Mouse (Mus musculus) lung, adult 2 months (tissue): ENCODE measurements at regions not wholly inside any gene's neighbourhood (a gene's known extent, or its start where the extent isn't known, plus 50 kb on each side); places are given as distances from the start of the nearest gene placed in this dataset.

ENCODE experiments used
- DNase-seq: peaks from one replicate; pipeline ENCODE4 v3.0.0; 2022
- H3K4me1 ChIP-seq: fragments of 200-500 bp; 2 replicates; pipeline ENCODE4 v1.6.1; 2011; ENCODE audit warnings: low read length; ENCODE audit not compliant: control insufficient read depth, insufficient read depth
- H3K4me3 ChIP-seq: fragments of 200-500 bp; replicated peaks from 2 replicates; pipeline ENCODE3; 2011; ENCODE audit warnings: low read depth, mild to moderate bottlenecking, control low read depth, low read length; ENCODE audit errors: extremely low read depth
- CTCF ChIP-seq: fragments of 200-500 bp; IDR thresholded peaks from 2 replicates; pipeline ENCODE4 v1.5.1; 2011; ENCODE audit warnings: mild to moderate bottlenecking, low read length, control low read depth; ENCODE audit not compliant: insufficient read depth
- POLR2A ChIP-seq: fragments of 200-500 bp; IDR thresholded peaks from 2 replicates; pipeline ENCODE4 v1.6.1; 2011; ENCODE audit warnings: low read depth, mild to moderate bottlenecking, control low read depth, low read length, borderline replicate concordance; ENCODE audit errors: extremely low read depth
- WGBS: fragments of 180-500 bp; shearing (Covaris S2); methylation state at CpG from one replicate; pipeline ENCODE4 v1.1.7; 2018; 5-methylcytosine and 5-hydroxymethylcytosine counted together

- no peak for TF ChIP-seq POLR2A
- TF ChIP-seq CTCF = no peak
- Histone ChIP-seq H3K4me1 (no peaks in the 10 kb centered on the region), H3K4me3 (no peak overlapping the region)
- WGBS = 73% methylated on average over 5 of the region's 5 CpGs
- DNase-seq = no peak
Observed at GRCm38 (mm10) chr16:55442821-55443581, 145.2 kb upstream of the Zpld1 start.

GRCm38 (mm10) chr16:55435139-55435968 lies 137.6 kb upstream of the Zpld1 start:
- no peak for TF ChIP-seq POLR2A
- no peak for TF ChIP-seq CTCF
- 55% methylated on average over 4 of the region's 4 CpGs for WGBS
- Histone ChIP-seq H3K4me1 (no peaks in the 10 kb centered on the region), H3K4me3 (no peak overlapping the region)
- DNase-seq = no peak

GRCm38 (mm10) chr16:55421569-55422342 lies 124.0 kb upstream of the Zpld1 start:
- 34% methylated on average over 7 of the region's 7 CpGs for WGBS
- DNase-seq = no peak
- TF ChIP-seq POLR2A (no peak), CTCF (no peak)
- Histone ChIP-seq H3K4me3 (no peak overlapping the region), H3K4me1 (no peaks in the 10 kb centered on the region)

GRCm38 (mm10) chr16:55420876-55421568 lies 123.2 kb upstream of the Zpld1 start:
- TF ChIP-seq POLR2A = no peak
- no peak for TF ChIP-seq CTCF
- no peaks in the 10 kb centered on the region for H3K4me1 ChIP-seq
- H3K4me3 ChIP-seq = no peak overlapping the region
- 64% methylated on average over 4 of the region's 4 CpGs for WGBS
- DNase-seq = no peak

- Histone ChIP-seq H3K4me1 (no peaks in the 10 kb centered on the region), H3K4me3 (no peak overlapping the region)
- TF ChIP-seq POLR2A (no peak), CTCF (no peak)
- no peak for DNase-seq
- 85% methylated on average over 3 of the region's 3 CpGs for WGBS
Observed at GRCm38 (mm10) chr16:55418871-55419270, 121.1 kb upstream of the Zpld1 start.

GRCm38 (mm10) chr16:55400818-55401217 lies 103.0 kb upstream of the Zpld1 start:
- TF ChIP-seq POLR2A (no peak), CTCF (no peak)
- DNase-seq = no peak
- no peak overlapping the region for H3K4me3 ChIP-seq
- H3K4me1 ChIP-seq = no peaks in the 10 kb centered on the region

- no peak overlapping the region for H3K4me3 ChIP-seq
- DNase-seq = no peak
- H3K4me1 ChIP-seq = no peaks in the 10 kb centered on the region
- WGBS = 59% methylated on average over 3 of the region's 3 CpGs
- no peak for TF ChIP-seq CTCF
- TF ChIP-seq POLR2A = no peak
Observed at GRCm38 (mm10) chr16:55394864-55395263, 97.1 kb upstream of the Zpld1 start.

- WGBS = 78% methylated on average over 7 of the region's 7 CpGs
- H3K4me1 ChIP-seq = no peaks in the 10 kb centered on the region
- no peak for TF ChIP-seq POLR2A
- TF ChIP-seq CTCF = no peak
- DNase-seq = no peak
- H3K4me3 ChIP-seq = no peak overlapping the region
Observed at GRCm38 (mm10) chr16:55390400-55390799, 92.6 kb upstream of the Zpld1 start.

GRCm38 (mm10) chr16:55379996-55380395 lies 82.2 kb upstream of the Zpld1 start:
- Histone ChIP-seq H3K4me1 (no peaks in the 10 kb centered on the region), H3K4me3 (no peak overlapping the region)
- DNase-seq = no peak
- no peak for TF ChIP-seq CTCF
- 86% methylated on average over 7 of the region's 7 CpGs for WGBS

- TF ChIP-seq CTCF (no peak), POLR2A (no peak)
- no peak for DNase-seq
- no peak overlapping the region for H3K4me3 ChIP-seq
- H3K4me1 ChIP-seq = no peaks in the 10 kb centered on the region
Observed at GRCm38 (mm10) chr16:55379189-55379588, 81.4 kb upstream of the Zpld1 start.
